Mouse (Mus musculus): ENCODE data around the gene Ccdc3.
"Not testable (repeated sequence)": the region's sequence is repeated elsewhere in the genome, so short reads cannot be mapped to it uniquely, and the experiment has no call there.

The Ccdc3 gene

DNA sequence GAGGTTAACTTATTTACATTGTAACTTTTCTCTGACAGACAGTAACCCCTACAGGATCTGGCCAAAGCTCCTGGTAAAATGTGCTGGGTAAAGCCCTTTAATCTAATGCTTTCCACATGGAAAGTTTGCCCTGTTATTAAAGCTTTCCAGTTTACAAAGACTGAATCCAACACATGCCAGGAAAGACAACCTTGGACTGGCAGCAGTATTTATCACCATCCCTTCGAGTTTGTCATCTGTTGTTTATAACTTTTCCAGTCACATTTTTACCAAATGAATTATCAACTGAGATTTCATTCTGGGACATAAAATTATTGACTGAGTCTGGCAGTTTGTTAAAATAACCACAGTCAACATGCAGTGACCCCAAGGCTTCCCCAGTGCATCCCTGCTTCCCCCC lies 77.0 kb downstream of the Ccdc3 start:
- DNase-seq (ENCODE audit: low spot score in 2 of 2): no peak

DNA sequence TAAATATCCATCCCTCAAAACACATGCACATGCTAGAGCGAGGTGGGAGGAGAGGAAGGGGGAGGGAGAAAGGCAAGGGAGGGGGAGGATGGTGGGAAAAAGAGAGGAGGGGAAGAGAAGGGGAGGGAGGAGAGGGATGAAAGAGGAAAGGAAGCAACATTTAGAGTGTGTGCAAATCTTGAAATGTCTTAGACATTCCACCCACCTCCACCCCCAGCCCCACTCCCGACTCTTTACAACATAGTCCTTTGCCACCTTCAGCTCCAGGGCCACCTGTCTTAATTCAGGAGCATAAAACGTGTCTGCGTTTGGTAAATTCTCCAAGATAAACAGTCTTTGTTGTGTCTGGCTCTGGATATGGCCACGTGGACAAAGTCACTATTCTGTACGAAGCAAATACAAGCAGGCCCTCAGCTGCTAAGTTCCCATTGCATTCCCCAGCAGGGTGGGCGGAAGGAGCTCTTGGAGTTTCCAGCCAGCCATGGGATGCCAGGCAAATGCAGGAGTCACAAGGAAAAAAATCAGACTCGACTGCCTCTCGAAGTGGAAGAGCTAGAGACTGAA lies 77.8 kb downstream of the Ccdc3 start:
- DNase-seq (ENCODE audit: low spot score in 2 of 2): no peak

DNA sequence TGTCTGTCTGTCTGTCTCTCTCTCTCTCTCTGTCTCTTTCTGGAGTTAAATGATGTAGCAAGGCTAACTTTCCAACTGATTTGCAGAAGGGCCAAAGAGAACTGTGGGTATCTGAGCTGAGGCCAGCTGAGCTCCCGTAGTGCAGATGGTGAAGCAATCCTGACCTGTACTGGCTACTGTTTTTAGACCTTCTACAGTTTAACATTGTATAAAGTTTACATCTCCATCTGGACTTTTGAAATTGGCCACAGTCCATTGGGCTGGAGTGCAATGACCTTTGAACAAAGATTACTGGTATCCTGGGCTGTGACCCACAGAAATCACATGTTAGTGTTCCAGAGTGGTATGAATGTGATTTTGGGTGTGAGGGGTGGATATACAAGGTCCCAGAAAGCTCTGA lies 81.6 kb downstream of the Ccdc3 start:
- no peak for DNase-seq (ENCODE audit: low spot score in 2 of 2)

DNA sequence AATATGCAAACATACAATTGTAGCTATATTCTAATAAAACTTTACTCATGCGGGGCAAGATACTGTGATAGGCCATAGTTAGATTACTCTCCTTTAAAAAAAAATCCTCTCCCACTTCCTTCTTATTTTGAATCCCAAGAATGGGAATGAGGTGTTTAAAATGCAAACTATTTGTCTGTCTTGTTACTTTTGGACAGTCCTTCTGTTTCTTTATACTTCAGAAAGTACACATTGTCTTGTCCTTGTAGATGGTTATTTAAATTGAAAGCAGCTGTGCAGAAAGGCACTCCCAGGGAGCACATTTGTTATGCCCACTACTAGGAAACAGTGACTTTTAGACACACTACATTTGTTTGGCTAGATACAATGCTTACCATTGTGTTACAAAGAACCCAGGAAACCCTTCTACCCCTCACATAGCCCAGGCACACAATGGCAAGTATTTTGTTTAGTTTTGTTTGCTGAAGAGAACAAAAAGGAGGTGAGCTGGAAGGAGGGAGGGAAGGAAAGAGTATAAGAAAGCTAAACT lies 82.3 kb downstream of the Ccdc3 start:
- no peak for DNase-seq (ENCODE audit: low spot score in 2 of 2)

DNA sequence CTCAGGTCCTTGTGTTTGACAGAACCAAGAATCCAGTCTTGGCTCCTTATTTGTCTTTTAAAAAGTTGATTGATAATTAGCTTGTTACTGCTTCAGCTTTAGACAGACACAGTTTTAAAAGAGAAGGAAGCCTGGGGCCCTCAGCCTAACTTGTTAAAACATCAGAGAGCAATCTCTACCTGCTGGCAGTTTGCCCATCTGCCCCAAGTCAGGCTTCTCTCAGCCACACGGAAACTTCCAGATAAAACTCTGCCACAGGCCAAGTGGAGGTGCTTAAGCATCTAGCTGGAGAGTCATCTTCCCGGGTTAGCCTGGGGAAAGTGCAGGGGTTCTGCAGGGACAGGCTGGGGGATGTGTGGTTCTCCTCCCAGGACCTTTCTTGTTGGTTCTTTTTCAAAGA lies 85.0 kb downstream of the Ccdc3 start:
- DNase-seq (ENCODE audit: low spot score in 2 of 2): no peak

DNA sequence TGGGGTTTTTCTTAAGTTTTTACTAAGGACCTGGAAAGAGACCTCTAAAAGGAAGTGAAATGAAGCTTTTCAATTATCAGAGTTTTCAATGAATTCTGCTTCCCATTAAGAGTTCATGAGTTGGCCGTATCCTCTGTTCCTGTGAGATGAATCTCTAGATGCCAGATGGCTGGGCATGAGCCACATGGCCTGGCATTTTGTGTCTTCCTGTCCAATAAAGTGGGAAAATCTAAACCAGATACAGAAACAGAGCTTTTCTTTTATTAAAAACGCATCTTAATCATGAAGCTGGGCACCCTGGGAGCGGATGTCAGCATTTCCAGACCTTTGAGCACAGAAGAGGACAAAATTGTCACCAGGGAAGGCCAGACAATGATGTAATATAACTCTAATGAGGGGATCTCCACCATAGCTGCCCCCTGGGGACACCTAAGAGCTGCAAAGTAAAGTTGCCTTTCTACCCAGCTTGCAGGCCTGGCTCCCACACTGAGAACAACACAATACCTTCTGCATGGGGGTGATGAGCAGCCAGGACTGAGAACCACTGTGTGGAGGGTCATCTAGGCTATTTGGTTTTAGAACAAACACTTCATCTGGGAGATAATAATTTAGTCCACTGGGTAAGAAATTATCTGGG lies 99.4 kb downstream of the Ccdc3 start:
- no peak for DNase-seq (ENCODE audit: low spot score in 2 of 2)

DNA sequence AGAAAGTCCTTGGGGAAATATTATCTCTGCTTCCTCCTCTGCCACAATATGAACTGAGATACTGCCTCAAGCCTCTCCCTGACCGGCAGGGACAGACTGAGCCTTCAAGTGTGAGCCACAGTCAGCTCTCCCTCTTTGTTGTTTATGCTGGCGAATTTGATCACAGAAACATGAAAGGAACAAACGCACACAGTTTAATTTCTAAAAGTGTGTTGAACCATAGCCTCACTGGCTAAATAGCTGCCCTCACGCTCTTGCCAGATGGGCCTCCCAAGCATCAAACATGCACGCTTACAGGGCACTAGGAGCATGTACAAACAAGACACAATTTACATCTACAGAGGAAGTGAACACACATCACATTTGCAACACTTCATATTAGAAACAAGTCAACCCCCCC lies 100.3 kb downstream of the Ccdc3 start:
- DNase-seq (ENCODE audit: low spot score in 2 of 2): no peak

DNA sequence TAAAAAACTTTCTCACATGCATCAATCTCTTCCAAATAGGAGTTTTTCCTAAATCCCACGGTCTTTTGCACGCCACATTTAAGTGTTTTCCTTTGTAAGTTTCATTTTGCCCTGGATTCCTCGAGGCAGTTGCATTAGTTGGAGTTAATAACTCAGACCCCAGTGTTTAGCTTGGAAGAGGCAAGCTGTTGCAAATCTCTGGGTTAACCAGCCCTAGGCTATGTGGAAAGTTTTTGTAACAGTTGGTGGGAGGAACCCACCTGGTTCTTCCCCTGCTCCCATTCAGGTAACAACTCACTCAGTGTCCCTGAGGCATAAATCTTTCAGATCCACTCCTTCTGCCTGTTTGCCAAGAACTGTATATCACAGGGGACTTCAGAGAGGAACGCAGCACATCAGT lies 101.9 kb downstream of the Ccdc3 start:
- DNase-seq (ENCODE audit: low spot score in 2 of 2): no peak

DNA sequence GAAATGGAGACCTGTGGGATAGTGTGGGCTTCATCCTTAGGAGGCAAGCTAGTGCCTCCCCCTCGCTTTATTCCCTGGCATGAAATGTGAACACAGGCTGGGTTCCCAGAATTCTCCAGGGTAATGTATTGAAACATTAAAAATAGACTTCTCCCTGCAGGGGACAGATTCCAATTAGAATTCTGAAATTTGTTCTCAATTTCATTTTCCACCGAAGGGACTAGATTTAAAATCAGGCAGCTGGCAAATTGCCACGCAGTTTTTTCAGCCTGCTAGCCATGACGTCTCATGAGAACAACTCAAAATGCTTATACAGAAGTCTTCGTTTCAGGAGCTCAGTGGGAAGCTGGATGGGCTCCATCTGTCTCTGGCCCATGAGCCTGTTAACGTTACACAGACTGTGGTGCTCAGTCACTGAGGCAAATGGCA lies 103.9 kb downstream of the Ccdc3 start:
- peak in 1 of 2 experiments; percentile 63 for DNase-seq (ENCODE audit: low spot score in 2 of 2)

DNA sequence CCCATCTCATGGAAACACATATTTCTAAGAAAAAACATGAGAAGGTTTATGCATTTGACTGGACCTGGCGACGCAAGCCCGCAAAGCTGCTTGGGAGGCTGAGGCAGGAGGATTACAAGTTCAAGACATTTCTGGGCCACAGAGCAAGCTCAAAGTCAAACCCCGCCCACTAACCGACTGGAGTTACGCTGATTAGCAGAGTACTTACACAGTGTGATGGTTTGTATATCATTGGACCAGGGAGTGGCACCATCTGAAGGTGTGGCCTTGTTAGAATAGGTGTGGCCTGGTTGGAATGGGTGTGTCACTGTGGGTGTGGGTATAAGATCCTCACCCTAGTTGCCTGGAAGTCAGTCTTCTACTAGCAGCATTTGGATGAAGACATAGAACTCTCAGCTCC lies 111.6 kb downstream of the Ccdc3 start:
- not testable (repeated sequence) for DNase-seq (ENCODE audit: low spot score in 2 of 2)

DNA sequence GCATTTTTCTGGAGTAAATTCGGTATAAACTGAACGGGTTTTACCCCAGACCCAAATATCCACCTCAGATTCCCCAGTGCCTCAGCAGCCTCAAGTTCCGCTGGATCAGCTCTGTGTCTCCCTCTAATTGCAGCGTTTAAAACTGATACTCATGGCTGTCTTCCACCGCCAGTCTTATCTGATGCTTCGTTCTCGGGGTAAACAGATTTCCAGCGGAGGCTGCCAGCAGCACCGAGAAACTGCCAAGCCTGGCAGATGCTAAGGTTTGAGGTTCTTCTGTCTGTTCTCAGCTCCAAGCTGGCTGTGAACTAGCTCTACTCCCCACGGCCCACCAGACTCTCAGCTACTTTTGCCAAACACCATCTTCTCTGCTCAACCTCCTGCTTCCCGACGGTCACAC lies 112.4 kb downstream of the Ccdc3 start:
- DNase-seq (ENCODE audit: low spot score in 2 of 2): peak; percentile 52 to 64

DNA sequence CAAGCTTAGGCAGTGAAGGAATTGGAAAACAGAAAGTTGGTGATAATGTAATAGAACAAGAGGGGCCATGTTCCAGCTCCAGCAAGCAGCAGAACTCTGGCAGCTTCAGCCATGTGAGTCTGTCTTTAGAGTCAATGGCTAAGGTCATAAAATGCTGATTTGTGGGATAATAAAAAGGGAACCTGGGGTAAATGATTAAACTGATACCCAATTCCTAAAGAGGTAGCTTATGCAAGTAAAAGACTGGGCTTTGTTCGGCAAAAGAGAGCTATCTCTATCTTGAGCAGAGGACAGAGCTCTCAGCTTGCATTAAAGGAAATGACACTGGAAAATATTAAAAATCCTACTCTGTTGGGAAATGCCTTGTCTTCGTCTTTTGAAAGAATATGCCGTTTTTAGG lies 120.7 kb downstream of the Ccdc3 start:
- DNase-seq (ENCODE audit: low spot score in 2 of 2): no peak

DNA sequence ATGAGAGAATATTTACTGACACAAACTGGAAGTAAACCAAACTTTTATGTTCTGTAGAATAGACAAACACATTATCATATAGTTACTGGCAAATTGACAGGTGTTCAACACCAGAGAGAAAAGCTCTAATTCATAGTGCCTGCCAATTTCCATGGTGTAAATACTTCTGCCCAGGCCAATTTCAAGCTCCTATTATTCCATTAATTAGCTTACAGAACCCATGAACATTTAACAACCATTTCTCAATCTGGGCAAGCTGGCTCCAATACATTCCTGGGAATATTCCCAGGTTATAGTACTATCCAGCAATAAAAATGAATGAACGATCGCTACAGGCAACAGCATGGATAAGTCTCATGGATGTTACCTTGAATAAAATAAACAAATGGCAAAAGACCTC lies 124.7 kb downstream of the Ccdc3 start:
- no peak for DNase-seq (ENCODE audit: low spot score in 2 of 2)

DNA sequence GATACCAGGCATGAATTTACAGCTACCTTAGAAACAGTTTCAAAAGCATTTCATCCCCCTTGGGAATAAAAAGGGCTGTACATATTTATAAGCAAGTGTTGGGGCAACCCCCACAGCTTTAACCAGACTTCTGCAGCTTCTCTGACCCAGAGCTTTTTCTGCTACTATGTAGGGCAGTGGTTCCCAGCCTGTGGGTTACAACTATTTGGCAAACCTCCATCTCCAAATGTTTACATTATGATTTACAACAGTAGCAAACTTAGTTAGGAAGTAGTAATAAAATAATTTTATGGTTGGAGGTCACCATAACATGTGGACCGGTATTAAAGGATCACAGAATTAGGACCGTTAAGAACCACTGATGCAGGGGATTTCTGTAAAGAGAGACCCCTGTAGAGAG lies 130.4 kb downstream of the Ccdc3 start:
- no peak for DNase-seq (ENCODE audit: low spot score in 2 of 2)

Measured in urinary bladder, postnatal 4 days (tissue).